Mouse (Mus musculus) layer of hippocampus, adult 11-12 months (tissue): ENCODE measurements at regions not wholly inside any gene's neighbourhood (a gene's known extent, or its start where the extent isn't known, plus 50 kb on each side); places are given as distances from the start of the nearest gene placed in this dataset.

ENCODE experiments used
- DNase-seq: peaks from one replicate; pipeline ENCODE4 v3.0.0; 2022; ENCODE audit warnings: low spot score

- DNase-seq: no peak
Observed at GRCm38 (mm10) chr13:112039422-112040145, 230.8 kb upstream of the Map3k1 start.

- no peak for DNase-seq
Observed at GRCm38 (mm10) chr13:112043524-112044246, 234.9 kb upstream of the Map3k1 start.

GRCm38 (mm10) chr13:112044372-112044771 is 235.6 kb upstream of the Map3k1 start:
- DNase-seq: no peak

GRCm38 (mm10) chr13:112046247-112047211 is 237.7 kb upstream of the Map3k1 start:
- no peak for DNase-seq

GRCm38 (mm10) chr13:112047408-112047807 is 238.6 kb upstream of the Map3k1 start:
- DNase-seq: no peak

GRCm38 (mm10) chr13:112047874-112048273 is 239.1 kb upstream of the Map3k1 start:
- DNase-seq: no peak

GRCm38 (mm10) chr13:112048327-112048726 is 239.5 kb upstream of the Map3k1 start:
- no peak for DNase-seq

- no peak for DNase-seq
Observed at GRCm38 (mm10) chr13:112050892-112051291, 237.4 kb upstream of the Ankrd55 start.

- no peak for DNase-seq
Observed at GRCm38 (mm10) chr13:112052011-112052410, 236.2 kb upstream of the Ankrd55 start.

- DNase-seq: no peak
Observed at GRCm38 (mm10) chr13:112052456-112052855, 235.8 kb upstream of the Ankrd55 start.

- DNase-seq: no peak
Observed at GRCm38 (mm10) chr13:112054879-112055371, 233.3 kb upstream of the Ankrd55 start.

GRCm38 (mm10) chr13:112058218-112058617 is 230.0 kb upstream of the Ankrd55 start:
- DNase-seq: peak; percentile 5

- no peak for DNase-seq
Observed at GRCm38 (mm10) chr13:112058771-112059170, 229.5 kb upstream of the Ankrd55 start.

- DNase-seq: no peak
Observed at GRCm38 (mm10) chr13:112062024-112062423, 226.2 kb upstream of the Ankrd55 start.

- DNase-seq: no peak
Observed at GRCm38 (mm10) chr13:112063409-112064111, 224.7 kb upstream of the Ankrd55 start.

GRCm38 (mm10) chr13:112064681-112065080 is 223.6 kb upstream of the Ankrd55 start:
- no peak for DNase-seq

- DNase-seq: no peak
Observed at GRCm38 (mm10) chr13:112067066-112067847, 221.0 kb upstream of the Ankrd55 start.

- DNase-seq: no peak
Observed at GRCm38 (mm10) chr13:112070757-112071156, 217.5 kb upstream of the Ankrd55 start.

GRCm38 (mm10) chr13:112071209-112071955 is 216.9 kb upstream of the Ankrd55 start:
- DNase-seq: no peak

GRCm38 (mm10) chr13:112071956-112072314 is 216.3 kb upstream of the Ankrd55 start:
- DNase-seq: no peak
